Mouse (Mus musculus) 3T3-L1 (cell line): ENCODE data around the gene Slco1a6.

Source experiments
- DNase-seq: peaks from one replicate; pipeline ENCODE4 v3.0.0-alpha.2; 2015; ENCODE audit warnings: low read depth, low spot score

Gene Slco1a6

DNA sequence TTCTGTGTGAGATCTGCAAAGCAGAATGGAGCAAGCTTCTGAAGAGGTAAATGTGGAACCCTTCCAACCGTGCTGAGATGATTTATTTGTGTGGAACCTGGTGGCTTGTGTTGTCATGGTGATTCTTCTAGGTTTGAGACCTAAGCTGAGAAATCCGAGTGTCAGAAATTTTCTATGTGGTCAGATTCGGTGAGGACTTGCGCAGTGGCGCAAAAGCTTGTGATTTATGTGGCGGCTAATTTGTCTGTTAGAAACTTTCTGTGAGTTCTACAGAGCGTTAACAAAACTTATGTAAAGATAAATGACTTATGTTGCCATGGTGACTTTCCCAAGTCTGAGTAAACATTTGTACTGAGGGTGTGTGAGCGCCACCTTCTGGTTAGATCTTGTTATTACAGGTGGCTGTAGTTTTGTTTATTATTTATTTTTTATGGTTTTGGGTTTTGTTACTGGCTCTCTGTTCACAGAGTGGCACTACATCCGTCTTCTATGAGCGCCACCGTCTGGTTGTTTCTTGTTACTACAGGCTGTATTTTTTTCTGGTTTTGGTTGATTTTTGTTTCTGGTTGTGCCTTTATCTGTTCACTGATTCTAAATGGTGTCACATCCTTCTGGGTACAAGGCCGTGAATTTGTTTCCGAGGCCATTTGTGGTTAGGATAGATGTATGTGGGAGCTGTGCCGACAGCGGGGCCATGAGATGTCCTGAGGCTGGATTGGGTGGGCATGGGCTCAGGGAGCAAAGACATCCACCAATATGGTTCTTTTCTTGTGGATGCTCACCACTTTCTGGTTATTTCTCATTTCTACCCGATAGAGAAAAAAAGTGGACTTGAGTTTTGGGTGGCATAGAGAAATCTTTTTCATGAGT, 167.8 kb downstream of the Slco1a6 start:
- DNase-seq = peak; percentile 69

DNA sequence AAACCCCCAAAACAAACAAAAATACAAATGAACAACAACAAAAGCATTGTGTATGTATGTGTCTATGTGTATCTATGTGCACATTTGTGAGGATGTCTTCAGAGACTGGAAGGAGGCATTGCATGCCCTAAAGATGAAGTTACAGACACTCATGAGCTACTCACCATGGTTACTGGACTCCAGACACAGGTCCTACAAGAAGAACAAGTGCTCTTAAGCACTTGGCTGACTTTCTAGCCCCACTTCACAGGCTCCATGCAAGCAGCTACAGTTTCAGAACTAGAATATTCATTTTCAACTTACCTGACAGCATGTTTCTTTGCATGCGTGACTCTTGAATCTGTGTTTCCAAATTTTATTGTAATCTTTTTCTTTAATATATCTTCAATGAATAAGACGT, 172.6 kb downstream of the Slco1a6 start:
- DNase-seq = no peak
